Mouse (Mus musculus) midbrain, embryonic 11.5 days (tissue): ENCODE measurements around the gene Saa4. TPM values are rescaled to one million over a fixed set of nuclear protein-coding genes. Genes with fewer than 3 reads are reported as not detected.
A peak's percentile ranks its signal among the peaks of the same experiment; 100 is the strongest.

Experiments
- ATAC-seq: fragments of 200-750 bp; cut with Nextera tagmentation; 2 replicates; pipeline ENCODE4 v1.8.0; 2017; ENCODE audit warnings: moderate TSS enrichment, moderate library complexity; ENCODE audit not compliant: low FRiP score
- DNase-seq: peaks from one replicate; pipeline ENCODE4 v3.0.0; 2015; ENCODE audit warnings: low spot score; ENCODE audit errors: missing footprints
- H3K27ac ChIP-seq: fragments of 300-500 bp; sonication (generic); 2 replicates; pipeline ENCODE4 v1.5.1; 2014; ENCODE audit warnings: low read depth, low read length
- H3K27me3 ChIP-seq: fragments of 300-500 bp; sonication (generic); 2 replicates; pipeline ENCODE4 v1.6.1; 2014; ENCODE audit warnings: mild to moderate bottlenecking, low read length, moderate library complexity, mixed read lengths; ENCODE audit not compliant: control insufficient read depth, insufficient read depth
- H3K36me3 ChIP-seq: fragments of 300-500 bp; sonication (generic); 2 replicates; pipeline ENCODE4 v1.6.1; 2014; ENCODE audit warnings: mild to moderate bottlenecking, low read length, moderate library complexity, mixed read lengths; ENCODE audit not compliant: control insufficient read depth, insufficient read depth
- H3K4me1 ChIP-seq: fragments of 300-500 bp; sonication (generic); 2 replicates; pipeline ENCODE4 v1.6.1; 2014; ENCODE audit warnings: low read length; ENCODE audit not compliant: control insufficient read depth, insufficient read depth
- H3K4me2 ChIP-seq: fragments of 300-500 bp; sonication (generic); 2 replicates; pipeline ENCODE4 v1.6.1; 2014; ENCODE audit warnings: mild to moderate bottlenecking, moderate library complexity
- H3K4me3 ChIP-seq: fragments of 300-500 bp; sonication (generic); 2 replicates; pipeline ENCODE4 v1.5.1; 2014; ENCODE audit warnings: low read depth, low read length
- H3K9ac ChIP-seq: fragments of 300-500 bp; sonication (generic); 2 replicates; pipeline ENCODE4 v1.6.1; 2014; ENCODE audit warnings: low read length
- H3K9me3 ChIP-seq: fragments of 300-500 bp; sonication (generic); 2 replicates; pipeline ENCODE4 v1.6.1; 2016; ENCODE audit warnings: low read length; ENCODE audit not compliant: control insufficient read depth
- WGBS: fragments of 180-500 bp; shearing (Covaris S2); extraction: QIAGEN DNeasy Blood & Tissue Kit; methylation state at CpG from one replicate; pipeline ENCODE4 v1.1.7; 2014; 5-methylcytosine and 5-hydroxymethylcytosine counted together
- polyA plus RNA-seq: library from polyadenylated mRNA; unstranded; fragments of >200 nt; fragmentation: Nextera tagmentation; extraction: Ambion mirVana; gene quantifications from 2 replicates; pipeline ENCODE4 v1.2.1, GENCODE M21; 2014

Gene Saa4
- not detected in 2 replicates for polyA plus RNA-seq

DNA sequence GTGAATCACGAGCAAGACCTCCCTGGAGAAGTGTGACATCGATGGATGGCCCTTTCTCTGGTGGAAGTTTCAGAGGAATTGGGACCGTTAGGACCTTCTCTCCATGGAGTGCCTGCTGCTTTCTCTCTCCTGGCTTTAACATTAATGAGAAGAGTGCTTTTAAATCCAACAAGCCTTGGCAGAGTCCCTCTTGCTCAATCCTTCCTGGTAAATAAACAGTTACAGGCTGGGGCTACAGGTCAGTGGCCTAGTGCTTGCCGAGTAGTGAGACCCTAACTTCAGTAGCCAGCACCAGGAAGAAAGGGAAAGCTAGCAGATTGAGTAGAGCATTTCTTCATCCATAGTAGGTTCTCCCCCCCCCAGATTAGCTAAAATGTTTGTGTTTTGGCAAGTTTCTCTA lies at the start of gene Saa4:
Gene Saa4 (minus strand): TSS at position 146 of the 400 bp plus-strand sequence.
- no peak within 1 kb of the TSS for H3K4me3 ChIP-seq
- DNase-seq: no peak
- H3K9me3 ChIP-seq: no peaks in the 10 kb centered on the region
- 88% methylated on average over 4 of the region's 4 CpGs for WGBS
- no peak for ATAC-seq
- no peaks in the 10 kb centered on the region for H3K36me3 ChIP-seq
- no peak within 1 kb of the TSS for H3K4me2 ChIP-seq
- no peaks in the 10 kb centered on the region for H3K4me1 ChIP-seq
- no peak within 1 kb of the TSS for H3K27ac ChIP-seq
- H3K9ac ChIP-seq: no peak within 1 kb of the TSS
- H3K27me3 ChIP-seq: no peaks in the 10 kb centered on the region

DNA sequence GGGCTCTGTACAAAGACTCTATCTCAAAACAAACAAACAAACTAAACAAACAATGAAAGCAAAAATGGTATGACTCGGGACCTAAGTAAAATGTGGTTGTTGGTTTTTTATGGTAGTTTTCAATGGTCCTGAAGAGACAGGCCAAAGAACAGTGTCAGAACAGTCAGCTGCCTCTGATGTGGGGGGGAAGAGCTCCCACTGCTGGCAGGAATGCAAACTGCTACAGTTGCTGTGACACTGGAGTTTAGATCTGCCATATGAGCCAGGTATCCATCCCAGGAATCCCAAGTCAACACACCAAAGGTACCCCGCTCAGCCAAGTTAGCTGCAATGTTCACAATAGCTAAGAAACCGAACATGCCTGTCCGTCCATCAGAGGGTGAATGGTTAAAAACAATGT lies 38.3 kb upstream of the Saa4 start:
- Histone ChIP-seq H3K4me3 (no peak overlapping the region), H3K27me3 (no peaks in the 10 kb centered on the region), H3K27ac (no peak overlapping the region), H3K4me2 (no peak overlapping the region), H3K9me3 (no peaks in the 10 kb centered on the region), H3K36me3 (peaks cover 15% of the 10 kb centered on the region), H3K4me1 (no peaks in the 10 kb centered on the region), H3K9ac (no peak overlapping the region)
- no peak; the same call in 1 of the 2 replicates for ATAC-seq
- WGBS: 73% methylated on average over 4 of the region's 4 CpGs
- peak; percentile 98 for DNase-seq

DNA sequence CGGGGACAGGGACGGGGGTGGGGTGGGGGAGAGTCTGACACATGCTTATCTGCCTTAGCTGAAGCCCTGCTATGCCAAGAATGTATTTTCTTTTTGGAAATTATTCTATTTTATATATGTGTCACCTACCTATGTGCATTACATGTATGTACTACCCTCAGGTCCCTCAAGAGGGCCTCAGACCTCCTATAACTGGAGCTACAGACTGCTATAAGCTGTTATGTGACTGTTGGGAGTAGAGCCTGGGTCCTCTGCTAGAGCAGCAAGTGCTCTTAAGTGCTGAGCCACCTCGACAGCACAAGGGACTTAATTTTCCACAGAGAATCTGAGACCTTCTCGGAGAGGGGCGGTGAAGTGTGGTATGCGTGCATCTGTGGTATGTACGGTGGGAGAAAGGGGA lies 36.0 kb upstream of the Saa4 start:
- DNase-seq: no peak
- no peak for ATAC-seq
- Histone ChIP-seq H3K36me3 (peaks cover 19% of the 10 kb centered on the region), H3K27me3 (no peaks in the 10 kb centered on the region), H3K9me3 (no peaks in the 10 kb centered on the region), H3K4me3 (no peak overlapping the region), H3K27ac (no peak overlapping the region), H3K9ac (no peak overlapping the region), H3K4me1 (peaks cover 3% of the 10 kb centered on the region; the same call in 1 of the 2 replicates), H3K4me2 (no peak overlapping the region)
- 93% methylated on average over 7 of the region's 7 CpGs for WGBS

DNA sequence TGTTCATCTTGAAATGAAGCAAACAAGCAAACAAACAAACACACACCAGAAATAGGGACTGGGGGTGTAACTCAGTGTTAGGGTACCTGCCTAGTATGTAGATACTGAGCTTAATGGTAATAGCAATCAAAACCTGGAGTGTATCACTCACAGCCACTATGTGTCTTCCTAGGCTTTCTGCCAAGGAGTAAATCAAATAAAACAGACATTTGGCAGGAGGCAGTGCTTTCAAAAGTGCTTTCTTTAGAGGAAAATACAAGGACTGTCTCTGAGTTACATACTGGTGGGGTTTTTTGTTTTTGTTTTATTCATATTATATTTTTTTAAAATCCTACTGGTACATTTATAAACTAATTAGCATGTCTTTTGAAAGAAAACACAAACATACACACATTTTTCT lies 35.0 kb upstream of the Saa4 start:
- no peak for ATAC-seq
- no peak for DNase-seq
- H3K36me3 ChIP-seq: peaks cover 22% of the 10 kb centered on the region

DNA sequence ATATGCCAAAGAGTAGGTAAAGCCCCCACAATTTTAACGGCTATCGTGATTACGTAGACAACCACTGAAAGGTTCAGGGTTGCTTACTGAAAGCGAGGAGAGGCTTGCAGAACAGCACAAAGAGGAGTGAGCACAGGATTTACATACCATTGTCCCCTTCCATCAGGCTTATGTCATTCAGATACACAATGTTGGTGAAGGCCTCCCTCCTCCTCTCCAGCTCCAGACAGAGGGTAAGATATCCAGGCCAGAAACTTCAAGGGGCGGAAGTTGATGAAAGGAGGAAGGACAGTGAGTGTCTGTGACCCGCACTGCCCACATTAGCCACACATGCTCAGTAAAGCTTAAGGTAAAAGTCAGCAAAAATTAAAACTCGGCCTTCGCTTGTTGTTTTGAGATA lies 32.3 kb upstream of the Saa4 start:
- Histone ChIP-seq H3K4me2 (no peak overlapping the region), H3K9me3 (no peaks in the 10 kb centered on the region), H3K36me3 (peaks cover 24% of the 10 kb centered on the region), H3K27ac (no peak overlapping the region), H3K27me3 (no peaks in the 10 kb centered on the region), H3K9ac (no peak overlapping the region), H3K4me3 (no peak overlapping the region), H3K4me1 (peaks cover 3% of the 10 kb centered on the region; the same call in 1 of the 2 replicates)
- WGBS: 66% methylated on average over 8 of the region's 8 CpGs
- DNase-seq (no peak), ATAC-seq (no peak)

More for the DNA sequence above, 35.0 kb upstream of the Saa4 start:
- Histone ChIP-seq H3K4me2 (no peak overlapping the region), H3K27ac (no peak overlapping the region), H3K4me1 (peaks cover 3% of the 10 kb centered on the region; the same call in 1 of the 2 replicates), H3K27me3 (no peaks in the 10 kb centered on the region), H3K9me3 (no peaks in the 10 kb centered on the region), H3K9ac (no peak overlapping the region), H3K4me3 (no peak overlapping the region)

DNA sequence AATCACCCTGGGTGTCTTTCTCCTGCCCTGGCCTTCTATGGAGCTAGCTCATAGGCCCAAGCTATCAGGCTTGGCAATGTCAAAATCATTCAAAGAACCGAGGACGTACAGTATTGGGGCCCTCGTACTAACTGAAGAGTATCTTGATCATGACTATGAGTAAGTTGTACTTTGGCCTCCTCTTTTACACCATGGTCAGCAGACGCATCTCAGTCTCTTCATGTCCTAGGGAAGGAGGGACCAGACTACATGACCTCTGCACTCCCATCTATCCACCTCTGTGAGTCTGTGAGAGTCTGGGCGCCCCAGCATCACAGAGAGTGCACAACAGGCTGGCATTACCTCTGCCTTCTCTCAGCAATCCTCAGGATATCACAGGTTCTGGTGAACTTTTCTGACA lies 30.2 kb upstream of the Saa4 start:
- no peak for DNase-seq
- Histone ChIP-seq H3K4me3 (no peak overlapping the region), H3K36me3 (peaks cover 12% of the 10 kb centered on the region; the same call in 1 of the 2 replicates)

DNA sequence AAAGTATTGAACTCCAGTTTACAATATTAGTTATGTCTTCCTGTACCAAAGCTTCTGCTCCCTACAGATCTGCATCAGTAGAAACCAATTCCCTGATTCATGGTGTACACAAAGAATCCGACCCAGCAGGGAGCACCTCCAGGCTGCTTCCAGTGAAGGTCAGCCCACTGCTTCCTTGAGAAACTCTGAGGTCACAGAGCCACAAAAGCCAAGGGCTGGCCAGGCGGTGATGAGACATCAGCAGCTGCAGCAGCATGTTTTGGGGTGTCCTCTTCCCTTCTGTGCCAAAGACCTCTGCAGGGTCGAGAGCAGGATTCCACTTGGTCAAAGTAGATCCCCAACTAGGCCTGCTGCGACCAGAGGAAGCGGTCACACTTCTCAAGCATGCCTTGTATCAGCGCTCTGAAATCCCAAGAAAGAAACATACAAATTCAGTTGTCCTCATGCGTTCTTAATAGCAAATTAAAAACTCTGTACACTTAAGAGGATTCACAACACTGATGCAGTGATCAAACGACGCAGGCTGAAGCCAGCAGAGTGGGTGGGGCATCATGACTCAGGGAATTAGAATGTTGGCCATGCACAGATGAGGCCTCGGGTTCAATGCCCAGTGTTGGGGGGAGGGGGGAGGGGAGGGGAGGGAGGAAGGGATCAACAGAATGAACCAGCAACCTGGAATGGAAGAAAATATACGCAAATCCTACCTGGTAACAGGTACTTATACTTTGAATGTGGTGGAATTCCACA lies 28.8 kb upstream of the Saa4 start:
- Histone ChIP-seq H3K9me3 (no peaks in the 10 kb centered on the region), H3K27me3 (no peaks in the 10 kb centered on the region), H3K27ac (no peak overlapping the region), H3K9ac (no peak overlapping the region), H3K4me3 (no peak overlapping the region), H3K4me2 (no peak overlapping the region), H3K36me3 (peaks cover 10% of the 10 kb centered on the region; the same call in 1 of the 2 replicates), H3K4me1 (peaks cover 3% of the 10 kb centered on the region; the same call in 1 of the 2 replicates)
- WGBS: 76% methylated on average over 11 of the region's 11 CpGs
- no peak for DNase-seq
- ATAC-seq: no peak

More for the DNA sequence above, 30.2 kb upstream of the Saa4 start:
- Histone ChIP-seq H3K4me1 (peaks cover 3% of the 10 kb centered on the region; the same call in 1 of the 2 replicates), H3K27me3 (no peaks in the 10 kb centered on the region), H3K9me3 (no peaks in the 10 kb centered on the region), H3K9ac (no peak overlapping the region), H3K27ac (no peak overlapping the region), H3K4me2 (no peak overlapping the region)
- 94% methylated on average over 5 of the region's 5 CpGs for WGBS
- no peak for ATAC-seq

DNA sequence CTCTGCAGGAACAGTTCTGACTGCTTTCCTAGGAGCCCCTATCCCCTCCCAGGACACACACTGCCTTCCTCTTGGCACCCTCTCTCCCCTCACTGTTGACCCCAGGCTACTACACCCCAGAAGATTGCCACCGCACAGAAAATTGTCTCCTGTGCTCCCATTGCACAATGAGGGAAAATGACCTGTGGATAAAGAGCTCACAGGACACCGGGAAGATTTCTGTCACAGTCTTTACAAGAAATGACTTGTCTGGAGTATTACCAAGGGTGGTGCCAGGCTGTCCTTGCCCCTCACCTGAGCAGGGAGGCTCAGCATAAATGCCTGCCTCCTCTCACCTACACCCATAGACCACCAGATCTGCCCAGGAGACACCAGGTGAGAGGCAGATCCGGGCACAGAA lies 19.1 kb upstream of the Saa4 start, which contains the start of gene Saa2:
Gene Saa2 (plus strand): TSS at position 301 of the 400 bp plus-strand sequence.
- Histone ChIP-seq H3K27me3 (no peaks in the 10 kb centered on the region), H3K36me3 (no peaks in the 10 kb centered on the region), H3K9ac (no peak within 1 kb of the TSS), H3K4me1 (no peaks in the 10 kb centered on the region), H3K27ac (no peak within 1 kb of the TSS), H3K4me2 (no peak within 1 kb of the TSS), H3K4me3 (no peak within 1 kb of the TSS), H3K9me3 (no peaks in the 10 kb centered on the region)
- ATAC-seq (no peak), DNase-seq (no peak)
- WGBS: 85% methylated on average over 3 of the region's 3 CpGs

DNA sequence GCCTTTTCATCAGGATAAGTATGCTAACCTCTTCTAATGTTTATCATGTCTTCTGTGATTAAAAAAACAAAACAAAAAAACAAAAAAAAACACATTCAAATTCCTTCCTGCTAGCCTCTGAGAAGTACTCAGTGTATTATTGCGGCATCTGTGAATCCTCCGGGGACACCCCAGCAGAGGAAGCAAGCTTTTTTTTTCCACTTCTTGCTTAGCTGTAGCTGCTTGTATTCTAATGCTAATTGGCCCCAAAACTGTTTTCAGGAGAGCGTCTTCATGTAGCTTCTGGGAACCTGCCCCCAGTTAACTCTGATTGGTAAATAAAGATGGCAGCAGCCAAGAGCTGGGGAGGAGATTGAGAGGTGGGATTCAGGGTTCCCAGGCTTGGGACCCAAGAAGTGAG lies 16.1 kb upstream of the Saa4 start:
- Histone ChIP-seq H3K9me3 (no peaks in the 10 kb centered on the region), H3K4me3 (no peak overlapping the region), H3K27me3 (no peaks in the 10 kb centered on the region), H3K4me1 (no peaks in the 10 kb centered on the region), H3K27ac (no peak overlapping the region), H3K36me3 (no peaks in the 10 kb centered on the region), H3K9ac (no peak overlapping the region), H3K4me2 (no peak overlapping the region)
- ATAC-seq: no peak
- no peak for DNase-seq
- WGBS: 42% methylated on average over 3 of the region's 3 CpGs
